Mouse (Mus musculus) liver, embryonic 16.5 days (tissue): ENCODE data around the gene Myrfl. TPM values are rescaled to one million over a fixed set of nuclear protein-coding genes. Genes with fewer than 3 reads are reported as not detected.

Experiments
- ATAC-seq: fragments of 200-750 bp; cut with Nextera tagmentation; 2 replicates; pipeline ENCODE4 v1.8.0; 2017; ENCODE audit warnings: low read depth, mild to moderate bottlenecking, moderate number of reproducible peaks, moderate library complexity
- H3K27ac ChIP-seq: fragments of 300-500 bp; sonication (generic); 2 replicates; pipeline ENCODE4 v1.5.1; 2014; ENCODE audit warnings: mild to moderate bottlenecking, low read length
- H3K27me3 ChIP-seq: fragments of 300-500 bp; sonication (generic); 2 replicates; pipeline ENCODE4 v1.6.1; 2014; ENCODE audit warnings: low read depth, low read length, mixed read lengths; ENCODE audit not compliant: control insufficient read depth, insufficient read depth
- H3K36me3 ChIP-seq: fragments of 300-500 bp; sonication (generic); 2 replicates; pipeline ENCODE4 v1.6.1; 2014; ENCODE audit warnings: mild to moderate bottlenecking; ENCODE audit not compliant: control insufficient read depth, insufficient read depth
- H3K4me1 ChIP-seq: fragments of 300-500 bp; sonication (generic); 2 replicates; pipeline ENCODE4 v1.6.1; 2014; ENCODE audit warnings: low read depth, low read length, mixed read lengths; ENCODE audit not compliant: control insufficient read depth
- H3K4me2 ChIP-seq: fragments of 300-500 bp; sonication (generic); 2 replicates; pipeline ENCODE4 v1.6.1; 2014; ENCODE audit warnings: low read depth, low read length, mixed read lengths
- H3K4me3 ChIP-seq: fragments of 300-500 bp; sonication (generic); 2 replicates; pipeline ENCODE4 v1.5.1; 2014; ENCODE audit warnings: low read depth, mild to moderate bottlenecking, low read length
- H3K9ac ChIP-seq: fragments of 300-500 bp; sonication (generic); 2 replicates; pipeline ENCODE4 v1.6.1; 2014; ENCODE audit warnings: low read depth, low read length
- H3K9me3 ChIP-seq: fragments of 300-500 bp; sonication (generic); replicated peaks from 2 replicates; pipeline ENCODE4 v1.6.1; 2016; ENCODE audit warnings: low read length; ENCODE audit not compliant: control insufficient read depth
- WGBS: fragments of 180-500 bp; shearing (Covaris S2); extraction: QIAGEN DNeasy Blood & Tissue Kit; methylation state at CpG from one replicate; pipeline ENCODE4 v1.1.7; 2014; ENCODE audit not compliant: insufficient replicate concordance; 5-methylcytosine and 5-hydroxymethylcytosine counted together
- polyA plus RNA-seq: library from polyadenylated mRNA; unstranded; fragments of >200 nt; fragmentation: Nextera tagmentation; extraction: Ambion mirVana; gene quantifications from 2 replicates; pipeline ENCODE4 v1.2.1, GENCODE M21; 2015

Gene Myrfl
- polyA plus RNA-seq, 1 experiment from 2014 or later = 0.07 TPM

DNA sequence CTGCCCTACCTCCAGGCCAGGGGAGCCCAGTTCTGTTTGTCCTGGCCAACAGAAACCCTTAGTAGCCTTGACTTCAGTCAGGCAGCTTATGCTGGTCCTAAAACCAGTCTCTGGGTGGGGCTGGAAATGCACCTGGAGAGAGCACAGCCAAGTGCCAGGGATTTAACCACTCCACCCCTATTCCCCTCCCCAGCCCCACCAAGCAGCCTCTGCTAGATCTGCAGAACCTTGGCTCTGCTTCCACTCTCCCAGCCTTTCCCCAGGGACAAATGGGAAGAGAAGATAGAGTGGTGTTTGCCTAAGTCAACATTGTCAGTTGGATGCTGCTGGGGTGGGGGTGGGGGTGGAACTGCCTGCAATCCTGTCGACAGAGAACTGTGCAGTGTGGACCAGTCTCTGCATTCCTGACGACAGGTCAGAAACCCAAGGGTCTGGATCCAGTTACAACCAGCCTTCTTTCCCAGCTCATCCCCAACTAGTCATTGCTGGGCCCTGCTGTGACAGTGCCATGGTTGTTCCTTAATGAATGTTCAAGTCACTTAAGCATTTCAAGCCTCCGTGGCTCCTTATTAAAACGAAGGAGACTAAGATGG lies 135.1 kb downstream of the Myrfl start:
- ATAC-seq = no peak
- Histone ChIP-seq H3K4me3 (no peak overlapping the region), H3K4me1 (no peaks in the 10 kb centered on the region), H3K9me3 (no peaks in the 10 kb centered on the region; the same call in 1 of the 2 replicates), H3K4me2 (no peak overlapping the region), H3K27me3 (no peaks in the 10 kb centered on the region), H3K36me3 (no peaks in the 10 kb centered on the region), H3K9ac (no peak overlapping the region), H3K27ac (no peak overlapping the region)
- WGBS = 35% methylated on average over 4 of the region's 4 CpGs

GRCm38 (mm10) chr10:116760561-116760960 lies 136.2 kb downstream of the Myrfl start:
- 70% methylated on average over 14 of the region's 14 CpGs for WGBS
- Histone ChIP-seq H3K9me3 (no peaks in the 10 kb centered on the region; the same call in 1 of the 2 replicates), H3K4me2 (no peak overlapping the region), H3K9ac (no peak overlapping the region), H3K27me3 (no peaks in the 10 kb centered on the region), H3K36me3 (no peaks in the 10 kb centered on the region), H3K27ac (no peak overlapping the region), H3K4me3 (no peak overlapping the region), H3K4me1 (no peaks in the 10 kb centered on the region)
- no peak for ATAC-seq

GRCm38 (mm10) chr10:116759816-116760215 lies 136.9 kb downstream of the Myrfl start:
- no peak overlapping the region for H3K27ac ChIP-seq
- H3K4me1 ChIP-seq = no peaks in the 10 kb centered on the region
- no peaks in the 10 kb centered on the region for H3K36me3 ChIP-seq
- 73% methylated on average over 4 of the region's 4 CpGs for WGBS
- H3K27me3 ChIP-seq = no peaks in the 10 kb centered on the region
- no peak overlapping the region for H3K4me3 ChIP-seq
- no peaks in the 10 kb centered on the region for H3K9me3 ChIP-seq
- no peak overlapping the region for H3K9ac ChIP-seq
- H3K4me2 ChIP-seq = no peak overlapping the region
- no peak for ATAC-seq

DNA sequence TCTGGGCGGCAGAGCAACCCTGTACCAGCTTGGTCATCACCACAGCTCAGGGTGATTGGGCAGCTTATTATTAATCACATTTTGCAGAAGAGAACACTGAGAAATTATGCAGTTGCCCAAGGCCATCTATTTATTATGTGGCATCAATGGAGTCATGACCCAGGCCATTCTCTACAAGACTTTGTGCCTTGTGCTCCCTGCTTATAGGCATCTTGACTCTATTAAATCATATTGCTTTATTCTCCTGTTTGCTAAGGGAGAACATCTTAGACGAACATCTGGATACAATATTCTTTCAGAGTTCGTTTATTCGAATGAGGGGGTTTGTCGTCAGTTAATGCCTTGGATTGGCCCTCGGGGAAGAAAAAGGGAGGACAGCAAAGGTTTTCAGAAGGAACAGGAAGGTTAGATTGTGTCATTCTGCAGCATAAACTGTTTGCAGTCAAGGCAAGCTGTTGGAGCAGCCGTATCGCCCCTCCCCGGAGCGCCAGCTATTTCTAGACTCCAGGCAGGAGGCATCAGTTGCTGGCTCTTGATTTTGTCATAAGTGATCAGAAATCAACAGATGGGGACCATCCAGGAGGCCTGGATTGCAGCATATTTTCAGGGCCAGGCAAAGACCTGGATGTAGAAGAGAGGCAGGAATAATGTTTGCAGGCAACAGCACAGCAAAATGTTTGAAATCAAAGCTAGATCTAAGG lies 140.7 kb downstream of the Myrfl start:
- WGBS = 69% methylated on average over 10 of the region's 10 CpGs
- no peak overlapping the region for H3K9ac ChIP-seq
- H3K27me3 ChIP-seq = no peaks in the 10 kb centered on the region
- no peaks in the 10 kb centered on the region for H3K4me1 ChIP-seq
- no peaks in the 10 kb centered on the region for H3K36me3 ChIP-seq
- no peaks in the 10 kb centered on the region for H3K9me3 ChIP-seq
- no peak for ATAC-seq
- H3K4me3 ChIP-seq = no peak overlapping the region
- no peak overlapping the region for H3K4me2 ChIP-seq
- H3K27ac ChIP-seq = no peak overlapping the region

DNA sequence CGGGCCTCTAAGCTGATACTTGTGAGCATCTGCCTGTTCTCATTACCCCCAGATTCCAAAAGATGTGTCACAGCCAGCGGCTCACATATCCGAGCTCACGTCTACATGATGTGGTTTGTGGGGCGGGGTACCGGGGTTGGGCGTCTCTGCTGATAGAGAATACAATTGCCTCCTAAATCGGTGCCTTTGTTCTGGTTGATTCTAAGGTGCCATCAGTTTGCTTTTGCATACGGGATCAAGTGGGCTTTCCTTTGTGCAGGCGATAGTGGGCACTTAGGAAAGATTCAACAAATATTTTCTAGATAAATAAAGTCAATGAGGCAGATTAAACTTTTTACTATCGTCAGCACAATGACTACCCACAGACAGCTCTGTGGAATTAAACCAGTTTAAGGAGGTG lies 141.8 kb downstream of the Myrfl start:
- no peak overlapping the region for H3K27ac ChIP-seq
- H3K4me1 ChIP-seq = no peaks in the 10 kb centered on the region
- no peaks in the 10 kb centered on the region for H3K9me3 ChIP-seq
- H3K4me2 ChIP-seq = no peak overlapping the region
- 67% methylated on average over 11 of the region's 11 CpGs for WGBS
- ATAC-seq = no peak
- H3K9ac ChIP-seq = no peak overlapping the region
- no peaks in the 10 kb centered on the region for H3K36me3 ChIP-seq
- no peaks in the 10 kb centered on the region for H3K27me3 ChIP-seq
- H3K4me3 ChIP-seq = no peak overlapping the region

DNA sequence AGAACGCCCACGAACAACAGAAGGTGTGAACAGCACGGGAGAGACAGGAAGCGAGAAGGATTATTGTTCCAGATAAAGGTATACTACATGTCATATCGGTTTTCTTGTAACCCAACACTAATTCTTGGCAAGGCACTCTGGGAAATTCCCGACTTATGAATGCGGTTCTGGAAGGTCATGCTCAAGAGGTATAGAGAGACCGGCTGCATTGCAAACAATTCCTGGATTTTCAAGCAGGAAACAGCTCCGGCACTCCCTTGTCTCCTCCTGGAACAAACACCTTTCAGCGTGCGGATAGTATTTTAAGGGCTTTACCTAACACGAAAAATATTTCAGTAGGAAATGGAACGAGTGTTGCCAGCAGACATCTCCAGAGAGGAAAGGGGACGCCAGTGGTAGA lies 145.8 kb downstream of the Myrfl start:
- no peaks in the 10 kb centered on the region for H3K4me1 ChIP-seq
- ATAC-seq = no peak
- H3K27ac ChIP-seq = no peak overlapping the region
- no peak overlapping the region for H3K4me2 ChIP-seq
- H3K4me3 ChIP-seq = no peak overlapping the region
- H3K27me3 ChIP-seq = no peaks in the 10 kb centered on the region
- H3K9me3 ChIP-seq = no peaks in the 10 kb centered on the region
- WGBS = 50% methylated on average over 14 of the region's 14 CpGs
- no peaks in the 10 kb centered on the region for H3K36me3 ChIP-seq
- H3K9ac ChIP-seq = no peak overlapping the region

GRCm38 (mm10) chr10:116750062-116750461 lies 146.7 kb downstream of the Myrfl start:
- Histone ChIP-seq H3K4me2 (no peak overlapping the region), H3K36me3 (no peaks in the 10 kb centered on the region), H3K27ac (no peak overlapping the region), H3K9ac (no peak overlapping the region), H3K9me3 (no peaks in the 10 kb centered on the region), H3K27me3 (no peaks in the 10 kb centered on the region), H3K4me3 (no peak overlapping the region), H3K4me1 (no peaks in the 10 kb centered on the region)
- 52% methylated on average over 6 of the region's 6 CpGs for WGBS
- no peak for ATAC-seq

DNA sequence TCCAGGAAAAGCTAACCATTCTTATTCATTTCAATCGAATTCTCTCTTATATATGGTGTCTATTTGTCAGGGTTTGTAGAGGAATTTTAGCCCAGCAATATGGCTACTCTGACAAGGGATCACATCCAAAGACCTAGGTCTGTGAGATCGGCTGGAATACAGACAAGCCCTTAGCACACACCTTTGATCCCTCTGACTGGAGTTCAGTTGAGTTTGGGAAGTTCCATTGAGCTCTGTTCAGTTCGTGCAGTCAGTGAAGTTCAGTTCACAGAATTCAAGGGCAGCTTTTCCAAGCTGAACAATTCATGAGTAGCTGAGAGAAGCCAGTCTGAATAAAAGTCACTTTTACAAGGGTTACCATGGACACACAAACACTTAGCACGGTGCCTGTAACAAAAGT lies 148.0 kb downstream of the Myrfl start:
- Histone ChIP-seq H3K9ac (no peak overlapping the region), H3K9me3 (no peaks in the 10 kb centered on the region), H3K4me1 (no peaks in the 10 kb centered on the region), H3K4me2 (no peak overlapping the region), H3K36me3 (no peaks in the 10 kb centered on the region), H3K27ac (no peak overlapping the region), H3K27me3 (no peaks in the 10 kb centered on the region), H3K4me3 (no peak overlapping the region)
- ATAC-seq = no peak
- 69% methylated on average over 4 of the region's 4 CpGs for WGBS

- H3K9ac ChIP-seq = no peak overlapping the region
- H3K4me3 ChIP-seq = no peak overlapping the region
- peak; percentile 30; the same call in 1 of the 2 replicates for ATAC-seq
- H3K9me3 ChIP-seq = no peaks in the 10 kb centered on the region
- no peaks in the 10 kb centered on the region for H3K27me3 ChIP-seq
- no peak overlapping the region for H3K4me2 ChIP-seq
- no peak overlapping the region for H3K27ac ChIP-seq
- WGBS = 60% methylated on average over 10 of the region's 10 CpGs
- no peaks in the 10 kb centered on the region for H3K36me3 ChIP-seq
- H3K4me1 ChIP-seq = no peaks in the 10 kb centered on the region
These were observed 150.3 kb downstream of the Myrfl start for GRCm38 (mm10) chr10:116746281-116747011.
